Mouse (Mus musculus): Measurements from ENCODE around the gene Tas1r2. TPM values are rescaled to one million over a fixed set of nuclear protein-coding genes. Genes with fewer than 3 reads are reported as not detected.

The Tas1r2 gene
- polyA plus RNA-seq, 1 experiment from 2014 or later, result not detected

GRCm38 (mm10) chr4:139716477-139717169 lies 63.3 kb downstream of the Tas1r2 start:
- WGBS, result 87% methylated on average over 10 of the region's 10 CpGs
- Histone ChIP-seq H3K9me3 (no peaks in the 10 kb centered on the region), H3K4me3 (no peak overlapping the region), H3K4me2 (no peak overlapping the region), H3K27ac (no peak overlapping the region), H3K9ac (no peak overlapping the region), H3K27me3 (0 out of 2 replicates have a peak, but pooled peaks cover 14% of the 10 kb centered on the region), H3K4me1 (replicated peaks) (0 out of 2 replicates have a peak, but pooled peaks cover 6% of the 10 kb centered on the region), H3K36me3 (no peaks in the 10 kb centered on the region)
- ATAC-seq (ENCODE audit: low FRiP score), result no peak

GRCm38 (mm10) chr4:139718978-139719377 lies 65.6 kb downstream of the Tas1r2 start:
- WGBS, result 86% methylated on average over 5 of the region's 5 CpGs

More at GRCm38 (mm10) chr4:139718978-139719377, 65.6 kb downstream of the Tas1r2 start:
- Histone ChIP-seq H3K36me3 (no peaks in the 10 kb centered on the region), H3K4me1 (replicated peaks) (0 out of 2 replicates have a peak, but pooled peaks cover 4% of the 10 kb centered on the region), H3K27ac (no peak overlapping the region), H3K9me3 (no peaks in the 10 kb centered on the region), H3K9ac (no peak overlapping the region), H3K27me3 (0 out of 2 replicates have a peak, but pooled peaks cover 3% of the 10 kb centered on the region), H3K4me3 (no peak overlapping the region), H3K4me2 (no peak overlapping the region)
- ATAC-seq (ENCODE audit: low FRiP score), result no peak

Small RNA genes lying within 50 kb of the gene (microRNA-seq; reads per million reads assigned to microRNA genes)
- gene Mir7020, result not detected

Other genes with a start within 250 kb of the Tas1r2 start
- 4.4 and 4.7 TPM in 2 replicates for gene Iffo2, start 123.0 kb upstream of the Tas1r2 start, polyA plus RNA-seq (2015; fragmentation: Nextera tagmentation; extraction: Ambion mirVana)
- gene Gm21969, start 50.4 kb upstream of the Tas1r2 start, polyA plus RNA-seq (2015; fragmentation: Nextera tagmentation; extraction: Ambion mirVana), result not detected in 2 replicates
- gene Aldh4a1, start 30.7 kb upstream of the Tas1r2 start, polyA plus RNA-seq (2015; fragmentation: Nextera tagmentation; extraction: Ambion mirVana), result 21.8 and 22.2 TPM in 2 replicates
- 0.84 and 1.6 TPM in 2 replicates for gene Pax7, start 180.0 kb downstream of the Tas1r2 start, polyA plus RNA-seq (2015; fragmentation: Nextera tagmentation; extraction: Ambion mirVana)